Mouse (Mus musculus) liver, adult 2 months (tissue): ENCODE results near the gene Pcbp1.

Source experiments
- CTCF ChIP-seq: fragments of 200-500 bp; IDR thresholded peaks from 2 replicates; pipeline ENCODE4 v1.5.1; 2011; ENCODE audit warnings: low read depth, low read length, control low read depth
- POLR2A ChIP-seq: fragments of 200-500 bp; IDR thresholded peaks from 2 replicates; pipeline ENCODE4 v1.6.1; 2011; ENCODE audit warnings: low read length, control low read depth; ENCODE audit not compliant: insufficient read depth; ENCODE audit errors: extremely low read depth

- TF ChIP-seq POLR2A (no peak), CTCF (no peak)
Measured at GRCm38 (mm10) chr6:86474646-86475181, 51.4 kb downstream of the Pcbp1 start.
